Mouse (Mus musculus) 416B (cell line): ENCODE data around the gene Gp9.

Experiments used
- DNase-seq: peaks from one replicate; pipeline ENCODE4 v3.0.0; 2011; ENCODE audit warnings: low read depth

Gp9 gene

DNA sequence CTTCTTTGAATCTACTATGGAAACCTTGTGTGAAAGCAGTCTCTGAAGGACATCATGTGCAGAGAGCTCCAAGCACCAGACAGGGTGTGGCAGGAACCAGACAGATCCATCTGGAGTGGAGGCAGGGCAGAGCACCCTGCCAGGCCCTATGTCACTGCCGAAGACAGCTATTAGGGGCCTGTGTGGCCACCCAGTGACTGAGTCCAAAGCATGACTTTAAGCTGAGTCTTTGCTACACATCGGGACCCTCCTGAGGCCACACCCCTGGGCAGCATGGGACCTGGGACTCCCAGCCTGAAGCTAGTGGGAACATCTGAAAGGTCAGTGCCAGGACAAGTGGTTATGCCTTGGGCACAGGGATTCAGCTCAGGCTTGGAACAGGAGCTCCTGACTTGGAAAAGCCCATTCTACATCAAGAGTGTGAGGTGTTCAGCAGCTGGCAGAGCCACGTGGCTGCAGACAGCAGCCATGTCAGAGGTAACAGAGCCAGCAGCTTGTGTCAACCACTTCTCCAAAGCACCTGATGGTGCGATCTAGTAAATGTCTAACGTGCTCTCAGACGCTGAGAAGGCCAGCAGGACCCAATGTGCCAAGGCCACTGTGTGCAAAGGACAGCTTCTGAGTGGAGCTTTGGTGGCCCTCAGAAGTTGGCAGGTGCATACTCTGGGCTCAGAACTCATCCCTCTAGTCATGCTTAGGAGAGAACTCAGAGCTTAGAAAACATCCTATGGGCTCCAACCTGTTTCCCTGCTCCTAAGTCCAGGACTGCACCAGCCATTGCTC is 9.4 kb downstream of the Gp9 start:
- DNase-seq, result no peak

DNA sequence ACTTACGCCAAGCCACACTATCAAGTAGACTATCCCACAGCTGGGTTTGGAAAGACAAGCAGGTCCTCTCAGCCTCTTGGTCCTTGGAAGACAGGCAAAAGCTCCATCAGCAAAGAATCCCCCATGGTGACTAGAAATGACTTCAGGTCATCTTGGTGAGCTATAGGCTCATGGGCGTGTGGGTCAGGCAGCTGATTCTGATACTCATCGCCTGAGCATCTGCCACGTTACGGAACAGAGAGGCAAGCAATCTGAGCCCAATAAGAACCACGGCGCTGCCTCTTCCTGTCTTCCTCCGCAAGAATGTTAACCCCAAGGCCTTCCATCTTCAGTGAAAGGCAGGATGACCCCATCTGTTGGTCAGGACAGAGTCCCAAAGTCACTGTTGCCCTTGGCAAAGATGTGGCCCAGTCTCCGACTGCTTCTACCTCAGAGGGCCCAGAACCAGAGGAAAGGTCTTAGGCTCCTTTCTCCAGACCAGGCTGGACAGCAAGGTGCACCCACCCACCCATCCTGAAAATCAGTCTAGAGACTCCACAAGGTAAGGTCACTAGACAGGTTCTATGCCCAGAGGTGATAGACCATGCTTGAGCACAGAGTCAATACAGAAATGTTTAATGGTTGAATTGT is 10.5 kb downstream of the Gp9 start:
- no peak for DNase-seq

DNA sequence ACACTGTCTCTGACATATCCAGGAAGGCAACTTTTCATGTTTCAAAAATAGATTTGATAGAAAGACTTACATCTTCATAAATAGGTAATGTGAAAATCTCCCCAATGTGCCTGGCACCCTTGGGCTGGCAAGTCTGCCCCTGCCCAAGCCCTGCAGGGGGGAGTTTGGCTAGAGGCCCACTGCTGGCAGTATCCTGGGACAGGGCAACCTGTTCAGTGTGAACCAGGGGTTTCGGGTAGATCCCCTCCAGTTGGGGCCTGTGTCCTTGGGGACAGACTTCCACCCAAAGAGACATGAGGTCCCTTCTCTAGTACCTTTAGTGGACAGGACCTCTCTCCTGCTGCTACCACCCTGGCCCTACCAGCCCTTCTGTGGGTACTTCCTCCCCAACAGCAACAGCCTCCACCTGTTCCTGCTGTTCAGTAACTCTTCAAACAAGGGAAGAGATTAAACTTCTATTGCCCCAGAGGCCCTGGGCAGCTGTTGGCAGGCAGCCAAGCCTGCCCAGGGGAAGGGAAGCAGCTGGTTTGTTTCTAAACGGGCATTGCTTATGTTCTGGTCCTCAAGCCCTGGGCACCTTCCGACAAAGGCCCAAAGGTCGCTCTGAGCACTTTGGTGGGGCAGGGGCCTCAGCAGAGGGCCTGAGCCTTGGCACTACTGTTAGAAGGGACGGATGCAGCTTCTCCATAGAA is 11.2 kb downstream of the Gp9 start:
- peak; percentile 94 for DNase-seq

DNA sequence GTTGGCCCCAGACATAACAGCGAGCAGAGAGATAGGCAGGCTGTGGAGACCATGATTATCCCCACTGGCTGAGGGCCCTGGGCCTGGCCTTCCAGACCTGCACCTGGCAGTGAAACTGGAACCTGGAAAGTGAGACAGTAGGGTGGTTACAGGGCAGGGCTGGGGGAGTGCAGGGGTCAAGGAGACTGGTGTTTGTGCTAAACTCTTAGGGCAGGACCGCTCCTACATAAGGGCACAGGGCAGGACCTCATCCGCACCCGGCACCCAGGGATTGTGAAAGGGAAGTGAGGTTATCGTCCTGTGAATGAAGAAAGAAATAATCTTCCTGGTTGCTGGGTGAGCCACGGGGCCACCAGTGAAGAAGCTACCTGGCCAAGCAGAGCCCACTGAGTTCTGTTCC is 11.9 kb downstream of the Gp9 start:
- no peak for DNase-seq

DNA sequence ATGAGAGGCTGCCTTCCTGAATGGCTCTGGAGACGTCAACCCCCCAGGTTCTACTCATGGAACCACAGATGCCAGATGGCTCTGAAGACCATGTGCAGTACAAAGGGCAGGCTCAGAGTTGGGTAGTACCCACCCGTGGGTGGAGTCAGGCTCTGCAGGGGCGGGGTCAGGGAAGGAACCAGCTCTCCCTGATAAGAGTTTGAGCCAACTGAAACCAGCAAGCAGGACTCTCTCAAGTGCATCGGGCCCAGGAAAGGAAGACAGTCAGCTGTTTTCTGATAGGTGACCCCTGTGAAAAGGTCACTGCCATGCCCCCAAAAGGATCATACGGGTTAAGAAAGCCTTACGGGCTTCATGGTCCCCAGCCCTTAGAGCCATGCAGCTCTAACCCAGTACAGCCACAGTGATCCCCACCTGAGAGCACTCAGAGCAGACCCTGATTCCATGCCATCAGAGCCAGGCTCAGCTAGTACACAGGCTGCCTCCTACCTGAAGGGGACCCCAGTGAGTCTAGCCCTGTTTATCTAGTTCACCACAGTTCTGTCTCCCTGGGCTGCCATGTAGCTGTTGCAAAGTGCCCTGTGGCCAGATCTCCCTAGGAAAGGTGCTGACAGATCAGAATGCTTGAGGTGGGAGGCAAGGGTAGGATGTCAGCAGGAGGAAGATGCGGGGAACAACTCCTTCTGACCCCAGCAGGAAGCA is 13.1 kb downstream of the Gp9 start:
- peak; percentile 81 for DNase-seq

DNA sequence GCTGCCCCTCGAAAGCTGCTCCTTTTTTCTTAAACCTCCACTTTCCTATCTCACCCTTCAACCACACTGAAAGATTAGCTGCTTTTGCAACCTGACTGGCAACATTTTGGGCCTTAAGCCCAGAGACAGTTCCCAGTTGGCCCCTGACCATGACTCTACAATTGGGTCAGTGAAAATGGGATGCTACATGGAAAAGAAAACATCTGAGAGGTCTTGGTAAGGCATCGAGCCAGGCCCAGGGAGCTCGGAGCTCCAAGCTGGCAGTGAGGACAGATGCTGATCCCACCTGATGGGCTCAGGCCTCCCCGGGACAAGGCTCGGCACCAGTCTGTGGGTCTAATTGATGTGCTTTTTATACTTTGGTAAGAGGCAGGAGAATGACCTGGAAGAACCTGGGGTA is 14.0 kb downstream of the Gp9 start:
- no peak for DNase-seq

DNA sequence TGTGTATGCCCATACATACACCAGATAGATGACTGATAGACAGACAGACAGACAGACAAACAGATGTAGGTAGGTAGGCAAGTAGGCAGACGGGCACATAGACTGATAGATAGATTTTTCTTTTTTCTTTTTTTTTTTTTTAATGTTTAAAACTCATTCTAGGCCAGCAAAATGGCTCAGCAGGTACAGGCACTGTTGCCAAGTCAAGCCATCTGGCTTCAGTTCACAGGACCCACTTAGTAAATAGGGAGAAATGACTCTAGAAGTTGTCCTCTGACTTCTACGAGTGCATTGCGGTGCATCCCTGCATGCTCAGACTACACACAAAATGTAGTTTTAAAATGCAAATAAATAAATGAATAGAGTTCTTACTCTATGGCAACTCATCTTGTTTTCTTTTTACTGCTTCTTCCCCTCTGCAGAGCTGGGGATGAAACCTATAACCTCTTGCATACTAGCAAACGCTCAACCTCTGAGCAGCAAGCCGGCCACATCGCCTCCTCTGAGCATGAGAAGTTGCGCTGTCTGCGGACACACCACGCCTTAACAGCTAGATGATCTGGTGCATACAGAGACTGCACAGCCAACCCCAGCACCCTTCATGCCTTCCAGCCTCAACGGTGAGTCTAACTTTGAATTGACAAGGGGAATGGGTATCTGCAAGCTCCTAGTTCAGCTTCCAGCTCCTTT is 16.1 kb downstream of the Gp9 start:
- no peak for DNase-seq

DNA sequence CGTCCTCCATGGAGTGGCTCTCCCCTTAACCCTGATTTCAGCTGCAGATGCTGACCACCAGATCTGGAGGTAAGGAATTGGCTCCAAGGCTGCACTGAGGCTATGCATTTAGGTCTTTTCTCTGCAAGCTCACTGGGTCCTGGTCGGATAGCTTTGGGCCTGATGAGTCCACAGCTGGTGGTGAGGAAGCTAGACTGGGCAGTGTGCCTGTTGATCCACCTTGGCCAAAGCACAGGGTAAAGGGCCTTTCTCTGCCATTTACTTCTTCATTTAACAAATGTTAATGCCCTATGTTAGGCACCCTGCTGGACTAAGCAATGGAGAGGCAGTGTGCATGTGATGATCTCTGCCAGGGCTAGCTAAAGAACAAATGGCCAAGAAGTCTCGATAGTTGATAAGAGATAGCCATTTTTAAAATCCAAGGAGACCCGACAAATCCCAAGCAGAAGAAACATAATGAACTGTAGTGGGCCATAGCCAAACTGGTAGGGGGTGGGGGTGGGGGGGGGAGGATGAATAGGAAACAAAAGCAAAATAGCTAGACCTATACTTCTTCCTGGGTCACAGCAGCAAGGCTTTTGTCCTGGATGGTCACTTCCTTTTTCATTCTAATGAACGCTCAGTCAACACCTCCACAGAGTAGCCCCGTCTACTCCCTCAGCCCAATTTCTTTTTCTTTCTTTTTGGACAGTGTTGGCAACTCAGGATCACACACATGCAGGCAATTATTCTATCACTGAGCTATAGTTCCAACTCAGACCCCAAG is 17.7 kb downstream of the Gp9 start:
- no peak for DNase-seq

DNA sequence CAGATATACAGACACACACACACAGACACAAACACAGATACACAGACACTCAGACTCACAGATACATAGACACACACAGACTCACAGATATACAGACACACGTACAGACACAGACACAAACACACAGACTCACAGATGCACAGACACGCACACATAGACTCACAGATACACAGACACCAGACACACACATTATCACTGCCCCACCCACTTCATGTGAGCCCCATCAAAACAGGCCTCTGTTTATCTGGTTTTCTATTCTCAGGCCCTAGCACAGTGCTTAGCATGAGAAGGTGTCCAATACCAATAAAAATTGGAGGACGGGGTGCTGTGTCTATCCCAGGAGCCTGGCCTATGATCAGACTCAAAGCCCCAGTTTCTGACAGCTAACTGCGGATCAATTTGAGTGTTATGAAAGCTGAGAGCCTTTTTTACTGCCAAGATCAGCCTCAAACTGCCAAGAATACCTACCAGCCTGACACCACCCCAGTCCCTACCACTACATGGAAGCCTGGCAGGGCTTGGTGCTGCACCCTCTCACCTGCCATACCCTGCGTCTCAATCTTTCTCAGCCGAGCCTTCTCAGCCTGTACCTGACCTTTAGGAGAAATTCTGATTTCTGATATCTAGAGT is 18.5 kb downstream of the Gp9 start:
- no peak for DNase-seq

DNA sequence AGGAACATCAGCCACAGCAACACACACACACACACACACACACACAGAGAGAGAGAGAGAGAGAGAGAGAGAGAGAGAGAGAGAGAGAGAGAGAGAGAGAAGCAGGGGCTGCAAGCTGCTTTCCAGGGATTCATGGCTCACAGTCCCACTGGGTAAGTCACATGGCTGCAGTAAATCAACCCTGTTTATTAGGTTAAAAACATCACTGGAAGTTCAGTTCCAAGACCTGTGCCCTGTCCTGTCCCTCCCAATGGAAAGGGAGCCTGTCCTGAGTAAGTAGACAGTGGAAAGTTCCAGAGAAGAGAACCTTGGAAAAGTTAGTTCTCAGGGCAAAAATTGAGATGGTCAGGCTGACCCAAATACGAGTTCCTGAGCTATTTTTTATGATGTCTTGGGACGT is 19.4 kb downstream of the Gp9 start:
- DNase-seq, result no peak

DNA sequence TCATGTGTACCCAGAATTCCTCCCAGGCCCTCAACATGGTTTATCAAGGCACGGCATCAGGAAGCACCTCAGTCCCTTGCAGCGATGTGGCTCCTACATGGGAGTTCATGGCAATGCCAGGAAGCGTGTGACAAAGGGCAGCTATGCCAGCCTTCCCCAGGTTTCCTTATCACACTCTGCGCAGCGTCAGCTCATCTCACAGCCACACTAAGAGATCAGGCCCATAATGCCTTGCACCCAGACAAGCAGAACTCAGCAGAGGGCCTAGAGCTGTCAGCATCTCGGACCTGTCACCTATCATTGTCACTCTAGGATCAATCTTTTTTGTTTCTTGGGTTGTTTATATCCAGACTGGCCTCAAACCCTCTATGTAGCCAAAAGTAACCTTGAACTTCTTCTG is 21.7 kb downstream of the Gp9 start:
- DNase-seq, result no peak

DNA sequence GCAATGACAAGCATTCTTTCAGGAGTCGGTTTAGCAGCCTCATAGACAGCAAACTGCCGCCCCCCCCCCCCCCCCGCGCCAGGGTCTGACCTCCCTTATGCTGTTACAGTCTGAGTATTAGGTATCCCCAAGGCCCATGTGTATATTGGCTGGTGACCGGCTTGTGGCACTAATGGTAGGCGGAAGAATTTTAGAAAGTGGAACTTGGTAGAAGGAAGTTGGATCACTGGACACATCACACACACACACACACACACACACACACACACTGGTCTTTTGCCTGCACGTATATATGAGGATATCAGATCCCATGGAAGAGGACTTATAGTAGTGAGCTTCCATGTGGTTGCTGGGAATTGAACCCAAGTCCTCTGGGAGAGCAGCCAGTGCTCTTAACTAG is 24.6 kb downstream of the Gp9 start:
- DNase-seq, result no peak

DNA sequence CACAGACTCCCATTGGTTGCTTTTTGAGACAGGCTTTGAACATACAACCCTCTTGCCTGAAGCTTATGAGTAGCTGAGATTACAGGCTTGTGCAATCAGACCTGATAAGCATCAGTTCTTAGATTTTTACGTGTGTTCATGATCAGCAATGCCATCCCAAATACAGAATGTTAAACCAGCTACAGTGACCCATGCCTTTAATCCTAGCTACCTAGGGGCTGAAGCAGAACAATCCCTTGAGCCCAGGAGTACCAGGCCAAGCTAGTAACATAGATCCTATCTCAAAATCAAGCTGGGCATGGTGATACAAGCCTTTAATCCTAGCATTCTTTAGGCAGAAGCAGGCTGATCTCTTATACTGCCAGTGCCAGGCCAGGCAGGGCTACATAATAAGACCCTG is 26.2 kb downstream of the Gp9 start:
- DNase-seq, result no peak

DNA sequence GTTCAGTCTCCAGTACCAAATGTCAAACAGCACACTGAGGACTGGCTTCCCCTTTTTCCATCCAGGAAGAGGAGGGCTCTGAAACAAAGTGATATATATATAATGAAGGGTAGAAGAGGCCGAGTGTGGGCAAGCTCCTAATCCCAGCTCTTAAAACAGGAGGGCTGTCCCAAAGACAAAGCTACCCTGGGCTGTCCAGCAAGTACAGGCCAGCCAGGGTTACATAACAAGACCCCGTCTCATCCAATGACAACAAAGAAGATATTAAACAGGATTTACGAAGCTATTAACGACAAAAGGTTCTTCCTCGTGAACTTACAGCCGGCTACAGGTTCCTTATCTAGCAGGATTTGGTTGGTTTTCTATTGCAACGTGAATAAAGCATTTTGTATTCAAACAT is 27.0 kb downstream of the Gp9 start:
- no peak for DNase-seq

DNA sequence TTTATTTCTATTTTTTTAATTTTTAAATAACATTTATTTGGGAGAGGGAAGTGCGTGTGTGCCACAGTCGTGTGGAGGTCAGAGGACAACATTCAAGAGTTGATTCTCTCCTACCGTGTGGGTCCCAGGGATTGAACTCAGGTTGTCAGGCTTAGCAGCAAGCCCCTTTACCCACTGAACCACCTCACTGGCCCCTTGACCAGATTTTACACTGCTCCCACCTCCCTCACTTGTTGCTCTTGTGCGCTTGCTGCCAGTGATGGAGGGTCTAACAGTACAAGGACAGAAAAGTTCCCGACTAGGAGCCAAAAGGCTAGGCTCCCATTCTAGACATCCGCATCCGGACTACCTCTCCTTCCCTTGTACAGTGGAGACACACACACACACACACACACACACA is 27.6 kb downstream of the Gp9 start:
- DNase-seq, result no peak

DNA sequence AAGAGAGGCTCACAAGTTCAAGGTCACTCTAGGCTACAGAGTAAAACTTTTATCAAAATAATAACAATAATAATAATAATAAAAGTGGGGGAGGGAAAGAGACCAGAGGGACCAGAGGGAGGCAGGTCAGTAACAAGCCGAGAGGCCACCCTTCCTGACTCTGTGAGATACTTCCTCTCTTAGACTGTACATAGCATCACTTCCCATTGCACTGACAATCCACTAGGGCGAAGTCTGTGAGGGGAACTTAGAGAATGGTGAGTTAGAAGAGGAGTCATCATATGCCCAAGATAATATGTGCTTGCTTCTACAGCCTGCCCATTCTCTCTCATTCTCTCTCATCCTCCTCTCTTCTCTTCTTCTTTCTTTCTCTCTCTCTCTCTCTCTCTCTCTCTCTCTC is 28.2 kb downstream of the Gp9 start:
- peak; percentile 73 for DNase-seq

DNA sequence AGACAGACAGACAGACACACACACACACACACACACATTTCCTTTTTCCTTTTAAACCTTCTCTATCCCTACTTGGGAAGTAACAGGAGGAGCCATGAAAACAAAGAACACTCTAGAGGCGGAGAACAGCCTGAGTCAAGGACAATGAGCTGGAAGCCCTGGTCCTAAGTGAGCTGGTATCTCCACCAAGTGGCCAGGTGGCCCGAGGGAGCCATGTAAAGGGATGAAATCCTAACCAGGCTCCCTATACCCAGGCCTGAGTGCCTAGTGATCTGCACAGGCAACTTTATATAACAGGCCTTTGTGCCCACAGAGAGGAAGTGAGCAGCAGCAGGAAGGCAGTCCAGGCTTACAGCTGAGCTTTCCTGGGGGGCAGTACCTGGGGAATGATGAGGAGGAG is 29.0 kb downstream of the Gp9 start:
- peak; percentile 39 for DNase-seq

DNA sequence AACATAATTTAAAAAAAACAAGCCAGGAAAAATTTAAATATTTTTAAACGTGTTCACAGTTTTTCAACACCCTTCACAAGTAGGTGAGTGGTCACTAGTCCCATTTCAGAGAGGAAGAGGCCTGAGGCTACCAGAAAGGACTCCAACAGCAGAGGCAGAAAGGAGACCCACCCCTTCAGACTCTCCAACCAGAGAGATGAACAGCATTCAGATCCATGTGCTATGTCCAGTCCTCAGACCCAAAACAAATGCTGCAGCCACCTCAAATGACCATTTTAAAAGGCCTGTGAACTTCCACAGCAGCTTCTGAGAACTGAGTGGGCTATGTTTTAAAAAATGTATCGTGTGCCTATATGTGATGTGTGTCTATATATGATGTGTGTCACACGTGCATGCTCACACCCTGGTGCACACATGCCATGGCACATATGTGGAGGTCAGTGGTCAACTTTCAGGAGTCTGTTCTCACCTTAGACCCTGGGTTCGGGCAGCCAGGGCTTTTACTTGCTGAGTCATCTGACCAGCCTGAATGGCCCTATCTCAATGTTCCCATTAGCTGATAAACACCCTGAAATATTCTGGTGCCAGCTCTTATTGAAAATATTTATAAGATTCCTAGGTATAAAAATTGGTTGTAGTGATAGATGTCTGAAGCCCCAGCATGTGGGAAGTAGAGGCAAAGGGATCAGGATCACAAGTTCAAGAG is 30.0 kb downstream of the Gp9 start:
- DNase-seq, result no peak

DNA sequence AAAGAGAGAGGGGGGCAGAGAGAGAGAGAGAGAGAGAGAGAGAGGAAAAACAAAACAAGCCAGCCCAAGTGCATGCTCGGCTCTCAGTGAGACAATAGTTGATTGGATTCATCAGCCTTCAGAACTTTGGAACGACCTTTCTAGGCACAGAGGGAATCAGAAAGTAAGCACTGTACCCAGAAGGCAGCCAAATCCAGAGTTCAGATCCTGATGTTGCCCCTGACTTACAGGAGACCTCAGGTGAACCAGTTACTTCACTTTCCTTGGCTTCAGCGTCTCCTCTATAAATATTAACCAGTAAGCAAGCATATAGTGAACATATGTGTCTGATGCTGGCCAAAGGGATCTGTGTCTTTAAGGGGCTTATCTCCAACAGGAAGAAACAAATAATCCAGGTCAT is 30.6 kb downstream of the Gp9 start:
- no peak for DNase-seq

DNA sequence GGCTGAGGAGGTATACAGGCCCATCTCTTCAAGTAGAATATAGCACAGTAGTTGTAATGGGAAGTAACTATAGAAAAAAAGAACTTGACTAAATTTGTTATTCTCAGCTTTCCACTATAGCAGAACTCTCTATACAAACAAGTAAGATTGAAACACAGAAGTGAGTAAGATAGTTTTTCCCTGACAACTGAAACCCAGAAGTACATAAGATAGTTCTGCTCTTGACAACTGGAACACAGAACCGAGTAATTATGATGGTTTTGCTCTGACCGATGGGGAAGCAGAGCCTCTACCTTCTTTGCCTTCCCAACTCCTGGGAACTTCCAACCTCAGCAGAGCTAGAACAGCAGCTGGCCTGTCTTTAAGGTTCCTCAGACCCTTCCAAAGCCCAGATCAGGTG is 31.3 kb downstream of the Gp9 start:
- DNase-seq, result no peak
